ENCODE assay signal across 16 mouse cellular contexts in the genomic region with DNA sequence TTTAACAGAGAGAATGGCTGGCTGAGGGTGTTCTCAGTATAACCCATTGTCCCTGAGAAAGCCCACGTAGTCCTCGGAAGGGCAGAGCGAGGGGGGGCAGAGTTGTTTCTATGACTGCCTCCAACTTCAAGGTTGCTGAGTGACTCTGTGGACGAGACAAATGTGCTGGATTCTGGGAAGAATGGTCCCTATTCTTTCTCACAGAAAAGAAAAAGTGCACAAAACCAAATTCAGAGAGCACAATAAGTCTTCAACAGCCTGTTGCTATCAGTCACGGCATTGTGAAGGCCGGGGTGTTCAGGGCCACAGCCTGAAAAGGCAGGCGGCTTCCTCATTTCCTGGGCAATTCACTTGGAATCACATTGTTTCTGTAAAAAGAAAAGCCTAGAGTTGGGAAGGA.
"Had no signal": no experiment of that assay in that cellular context is flagged by ENCODE, and none has a peak within 500 bp of the region (broad histone marks: within the 10 kb centered on the region; RNA-seq: fewer than 3 reads in every experiment).

No protein-coding gene starts in this region.

- DNase-seq: kidney, postnatal 14 days; layer of hippocampus, adult 9-11 months; layer of hippocampus, postnatal 36 days; lung, embryonic 14.5 days; lung, postnatal 10 days; lung, postnatal 4 days; retina, postnatal 1 day; right cerebral cortex, postnatal 4 days; spleen, adult 18-20 months; thymus, adult 18-20 months; thymus, postnatal 14 days had no signal

- H3K4me1 ChIP-seq: kidney, embryonic 15.5 days; limb, embryonic 15.5 days; liver, embryonic 12.5 days; midbrain, embryonic 12.5 days had no signal

- H3K4me3 ChIP-seq: kidney, embryonic 15.5 days; limb, embryonic 15.5 days; liver, embryonic 12.5 days; midbrain, embryonic 12.5 days; neural tube, embryonic 13.5 days had no signal

- H3K27me3 ChIP-seq: kidney, embryonic 15.5 days; liver, embryonic 12.5 days; midbrain, embryonic 12.5 days; neural tube, embryonic 13.5 days had no signal

- ATAC-seq: liver, embryonic 12.5 days had no signal

- H3K4me2 ChIP-seq: kidney, embryonic 15.5 days; limb, embryonic 15.5 days; liver, embryonic 12.5 days; lung, embryonic 14.5 days; midbrain, embryonic 12.5 days; neural tube, embryonic 13.5 days had no signal

- H3K9ac ChIP-seq: kidney, embryonic 15.5 days; limb, embryonic 15.5 days; liver, embryonic 12.5 days; lung, embryonic 14.5 days; midbrain, embryonic 12.5 days; neural tube, embryonic 13.5 days had no signal

- H3K9me3 ChIP-seq: kidney, embryonic 15.5 days; limb, embryonic 15.5 days; liver, embryonic 12.5 days; midbrain, embryonic 12.5 days; neural tube, embryonic 13.5 days had no signal

- H3K27ac ChIP-seq: kidney, embryonic 15.5 days; limb, embryonic 15.5 days; liver, embryonic 12.5 days; midbrain, embryonic 12.5 days; neural tube, embryonic 13.5 days had no signal

- H3K36me3 ChIP-seq: kidney, embryonic 15.5 days; limb, embryonic 15.5 days; liver, embryonic 12.5 days; midbrain, embryonic 12.5 days; neural tube, embryonic 13.5 days had no signal
